Mouse (Mus musculus): Measurements from ENCODE around the gene Rsbn1.

- TF ChIP-seq TAL1 (IDR thresholded peaks at IDR 0.05; ENCODE audit: low read length) (no peak), GATA1 (IDR thresholded peaks at IDR 0.05; ENCODE audit: low read length) (no peak)
Measured at GRCm38 (mm10) chr3:104009924-104010662, 96.2 kb downstream of the Rsbn1 start.
